Mouse (Mus musculus) adrenal gland, postnatal 10 days (tissue): Measurements from ENCODE around the gene Sike1. TPM values are rescaled to one million over a fixed set of nuclear protein-coding genes. Genes with fewer than 3 reads are reported as not detected.
A peak's percentile ranks its signal among the peaks of the same experiment; 100 is the strongest.

ENCODE experiments used
- DNase-seq: peaks from one replicate; pipeline ENCODE4 v3.0.0; 2021; ENCODE audit warnings: mixed read lengths
- long read RNA-seq, 2 experiments: library from polyadenylated mRNA; stranded (forward); transcript quantifications; one replicate each; pipeline ENCODE4 v2.0.0; 2021
- total RNA-seq, 2 experiments: library from RNA; stranded (reverse); gene quantifications; 2 replicates each; pipeline ENCODE4 v1.2.3; 2021

The Sike1 gene
- total RNA-seq: 10 to 100 TPM; 66.9 to 90.1 TPM
- long read RNA-seq, experiment 1, full-length matches to known transcripts: 45 of 53 reads
- long read RNA-seq, experiment 1, partial matches to known transcripts: 6 of 53 reads
- long read RNA-seq, experiment 1, other reads (novel, unspliced or antisense): 2 of 53 reads
- long read RNA-seq, experiment 2, full-length matches to known transcripts: 21 of 28 reads
- long read RNA-seq, experiment 2, partial matches to known transcripts: 4 of 28 reads
- long read RNA-seq, experiment 2, other reads (novel, unspliced or antisense): 3 of 28 reads

DNA sequence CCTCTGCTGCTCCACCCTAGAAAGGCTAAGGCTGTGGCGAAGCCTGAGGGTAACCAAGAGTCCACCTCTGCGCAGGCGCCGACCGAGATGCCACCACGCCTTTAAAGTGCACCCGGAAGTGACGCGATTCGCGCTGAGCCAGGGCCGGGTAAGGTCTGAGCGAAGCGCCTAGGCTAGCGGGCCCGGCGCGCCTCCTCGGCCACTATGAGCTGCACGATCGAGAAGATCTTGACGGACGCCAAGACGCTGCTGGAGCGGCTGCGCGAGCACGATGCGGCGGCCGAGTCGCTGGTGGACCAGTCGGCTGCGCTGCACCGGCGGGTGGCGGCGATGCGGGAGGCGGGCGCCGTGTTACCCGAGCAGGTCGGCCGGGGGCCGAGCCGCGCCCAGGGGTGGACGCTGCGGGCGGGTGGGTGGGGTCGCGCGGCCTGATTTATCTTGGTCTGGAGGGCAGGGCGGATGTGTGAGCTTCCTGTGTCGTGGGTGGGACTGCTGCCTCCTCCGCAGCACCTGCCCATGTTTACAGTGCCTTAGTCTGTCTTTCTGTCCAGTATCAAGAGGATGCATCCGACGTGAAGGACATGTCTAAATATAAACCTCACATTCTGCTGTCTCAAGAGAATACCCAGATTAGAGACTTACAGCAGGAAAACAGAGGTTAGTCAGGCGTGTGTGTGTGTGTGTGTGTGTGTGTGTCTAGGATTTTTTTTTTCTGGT lies at the start of gene Sike1:
Gene Sike1 (plus strand): TSS at position 104 of the 717 bp plus-strand sequence.
- peak; percentile 96 for DNase-seq

GRCm38 (mm10) chr3:102946312-102946711 lies 49.2 kb upstream of the Sike1 start:
- DNase-seq: no peak

DNA sequence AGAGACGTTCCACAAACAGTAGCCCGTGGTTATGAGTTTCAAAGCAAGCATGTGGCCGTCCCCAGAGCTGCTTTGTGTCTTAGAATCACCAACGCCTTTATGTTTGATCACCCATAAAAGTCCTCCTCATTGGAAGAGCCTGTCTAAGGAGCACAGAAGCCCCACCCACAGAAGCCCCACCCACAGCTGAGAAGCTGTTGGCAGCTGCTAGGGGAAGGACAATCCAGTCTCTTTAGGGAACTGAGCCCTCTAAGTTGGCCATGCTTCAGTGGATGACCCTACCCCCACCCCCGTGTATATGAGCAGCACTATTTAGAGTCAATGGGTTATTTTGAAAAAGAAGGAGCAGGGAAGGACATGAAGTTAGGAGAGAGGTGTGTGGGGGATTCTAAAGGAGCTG lies 48.6 kb upstream of the Sike1 start:
- DNase-seq: no peak

- no peak for DNase-seq
Measured at GRCm38 (mm10) chr3:102954476-102954875, 41.0 kb upstream of the Sike1 start.

DNA sequence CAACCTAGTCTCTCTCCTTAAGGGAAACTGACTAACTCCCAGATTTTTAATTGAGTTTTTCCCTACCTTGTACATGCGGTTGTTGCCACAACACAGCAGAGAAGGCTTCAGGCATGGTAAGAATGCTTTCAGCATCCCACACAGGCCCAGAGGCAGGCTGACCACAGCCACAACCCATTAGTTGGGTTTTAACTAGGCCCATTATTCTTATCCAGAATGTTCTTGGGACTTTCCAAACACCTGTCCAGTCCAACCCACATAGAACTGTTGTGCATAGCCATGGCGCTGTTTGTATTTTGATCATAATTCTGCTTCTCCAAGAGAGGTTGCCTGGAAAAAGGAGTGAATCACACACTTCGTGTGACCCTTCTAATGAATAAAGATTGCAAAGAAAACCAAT lies 40.4 kb upstream of the Sike1 start:
- no peak for DNase-seq

DNA sequence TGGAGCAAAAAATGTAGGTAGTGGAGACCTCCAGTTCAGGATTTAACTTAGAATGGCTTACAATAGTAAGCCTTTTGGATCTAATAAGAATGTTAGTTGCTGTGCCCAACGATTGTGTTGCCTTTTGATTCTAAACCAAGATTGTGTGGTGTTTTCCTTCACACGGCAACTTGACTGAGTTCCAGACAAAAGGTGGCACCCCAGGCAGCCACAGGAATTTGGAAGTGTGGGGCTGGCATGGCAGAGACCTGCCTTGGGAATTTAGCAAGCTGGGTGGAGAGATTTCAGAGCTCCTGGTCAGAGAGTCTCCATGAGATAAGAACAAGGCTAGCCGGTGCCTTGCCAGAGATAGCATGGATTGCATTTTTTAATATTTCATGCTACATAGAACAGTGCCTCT lies 39.9 kb upstream of the Sike1 start:
- no peak for DNase-seq

DNA sequence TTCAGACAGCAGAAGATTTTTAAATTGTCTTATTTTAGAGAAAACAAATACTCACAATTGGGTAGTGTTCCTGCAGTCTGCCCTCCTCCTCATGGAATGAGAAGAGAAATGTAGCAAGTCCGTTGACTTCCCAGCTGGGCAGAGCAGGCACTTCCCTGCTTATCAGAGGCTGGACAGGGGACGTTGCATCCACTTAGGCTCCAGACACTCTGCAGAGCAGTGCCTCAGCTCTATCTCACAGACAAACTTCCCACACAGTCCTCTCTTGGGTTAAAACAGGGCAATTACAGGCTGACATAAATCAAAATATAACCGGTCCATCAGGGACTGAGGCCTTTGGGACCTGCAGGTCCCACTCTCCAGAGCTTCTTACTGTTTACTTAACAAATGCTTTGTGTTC lies 31.5 kb upstream of the Sike1 start, which contains the start of gene Nr1h5:
Gene Nr1h5 (minus strand): TSS at position 101 of the 400 bp plus-strand sequence.
- DNase-seq: no peak

DNA sequence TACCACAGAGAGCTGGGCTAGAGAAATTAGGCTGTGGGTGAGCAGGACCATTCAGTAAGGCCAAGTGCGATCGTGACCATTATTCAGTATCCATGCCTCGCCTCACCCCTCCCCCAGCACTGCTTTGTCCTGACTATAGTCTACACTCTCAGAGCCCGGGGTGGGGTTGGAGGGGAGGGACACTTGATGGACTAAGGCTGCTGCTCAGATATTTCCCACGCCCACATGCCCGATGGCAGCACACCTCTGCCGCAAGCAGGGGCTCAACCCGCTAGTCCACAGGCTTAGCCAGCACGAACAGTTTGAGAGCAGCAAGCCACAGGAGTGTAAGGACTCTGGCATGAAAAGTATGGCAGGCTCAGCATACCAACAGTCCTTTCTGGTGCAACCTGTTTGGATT lies 25.4 kb upstream of the Sike1 start:
- no peak for DNase-seq

DNA sequence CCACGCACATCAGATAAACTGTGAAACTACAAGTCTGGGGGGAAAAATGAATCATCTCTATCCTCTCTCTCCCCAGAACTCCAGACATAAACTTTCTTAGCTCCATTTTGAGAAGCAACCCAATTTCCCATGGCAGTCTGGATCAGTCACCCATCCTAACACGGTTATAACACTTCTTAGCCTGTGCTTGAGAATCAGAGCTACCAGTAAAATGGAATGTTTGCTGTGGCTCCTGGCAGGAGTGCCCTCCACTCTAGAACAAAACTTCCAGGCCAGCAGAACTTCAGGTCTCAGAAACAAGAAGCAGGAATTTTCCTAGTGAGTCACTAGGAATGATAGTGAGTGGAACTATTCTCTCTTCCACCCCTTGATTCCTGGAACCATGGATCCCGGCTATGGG lies 25.0 kb upstream of the Sike1 start:
- no peak for DNase-seq

GRCm38 (mm10) chr3:102976906-102977305 lies 18.6 kb upstream of the Sike1 start:
- no peak for DNase-seq

DNA sequence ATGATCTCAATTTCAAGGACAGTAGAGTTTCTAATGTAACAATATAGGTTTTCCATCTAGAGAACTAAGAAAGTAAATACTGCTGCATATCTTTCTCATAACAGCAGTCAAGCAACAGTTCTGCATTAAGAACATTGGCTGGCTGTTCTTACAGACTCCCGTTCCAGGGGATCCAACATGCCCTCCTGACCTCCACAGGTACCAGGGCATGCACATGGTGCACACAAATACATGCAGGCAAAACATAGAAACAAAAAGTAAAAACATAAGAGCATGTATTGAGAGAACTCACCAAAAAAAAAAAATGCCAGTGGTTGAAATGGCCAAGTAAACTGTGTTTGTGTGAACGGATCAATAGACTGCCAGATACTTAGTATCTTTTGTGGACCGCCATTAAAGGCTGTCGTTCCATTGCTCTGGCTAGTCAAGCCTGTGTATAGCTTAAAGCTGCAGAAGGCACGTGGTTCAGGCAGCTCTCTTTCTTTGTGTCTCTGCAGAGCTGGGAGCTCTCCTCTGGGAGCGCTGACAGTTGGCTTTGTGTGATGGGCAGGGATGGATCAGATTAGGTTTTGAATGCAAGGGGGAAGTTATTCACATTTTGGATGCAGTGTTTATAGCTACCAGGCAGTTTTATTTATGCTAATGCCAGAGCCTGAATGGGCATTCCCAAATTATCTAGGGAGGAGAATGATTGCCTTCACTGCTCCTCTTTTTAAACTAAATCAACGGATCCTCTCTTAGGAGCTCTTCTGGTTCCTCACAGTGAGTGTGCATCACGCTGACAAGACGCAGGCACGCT lies 15.8 kb upstream of the Sike1 start:
- DNase-seq: no peak

DNA sequence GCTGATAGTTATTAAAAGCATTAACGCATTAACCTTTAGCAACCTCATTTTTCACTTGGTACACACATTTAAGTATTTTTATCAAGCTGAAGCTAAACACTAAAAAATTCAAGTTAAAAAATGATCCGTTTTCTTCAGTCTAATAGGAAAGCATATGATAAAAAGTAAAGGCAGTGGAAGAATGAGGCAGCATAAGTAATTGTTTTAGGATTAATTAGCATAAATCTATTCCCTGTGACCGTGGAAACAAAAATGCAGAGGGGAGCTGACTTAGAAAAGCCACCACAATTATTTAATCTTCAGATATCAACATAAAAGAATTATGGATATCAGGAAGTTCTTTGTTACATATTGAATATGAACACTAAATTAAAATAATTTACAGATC lies 15.2 kb upstream of the Sike1 start:
- no peak for DNase-seq

DNA sequence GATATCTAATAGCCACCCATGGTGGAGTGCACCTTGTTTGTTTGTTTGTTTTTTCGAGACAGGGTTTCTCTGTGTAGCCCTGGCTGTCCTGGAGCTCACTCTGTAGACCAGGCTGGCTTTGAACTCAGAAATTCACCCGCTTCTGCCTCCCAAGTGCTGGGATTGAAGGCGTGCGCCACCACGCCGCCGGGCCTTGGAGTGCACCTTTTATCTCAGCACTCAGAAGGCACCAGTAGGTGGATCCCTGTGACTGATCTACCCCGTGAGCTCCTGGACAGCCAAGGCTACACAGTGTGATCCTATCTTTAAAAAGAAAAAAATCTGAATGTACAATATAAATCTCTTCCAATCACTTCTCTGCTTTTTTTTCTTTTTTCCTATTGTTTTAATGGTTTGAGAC lies 4.5 kb upstream of the Sike1 start:
- DNase-seq: no peak

GRCm38 (mm10) chr3:102992936-102993335 lies 2.6 kb upstream of the Sike1 start:
- DNase-seq: no peak

DNA sequence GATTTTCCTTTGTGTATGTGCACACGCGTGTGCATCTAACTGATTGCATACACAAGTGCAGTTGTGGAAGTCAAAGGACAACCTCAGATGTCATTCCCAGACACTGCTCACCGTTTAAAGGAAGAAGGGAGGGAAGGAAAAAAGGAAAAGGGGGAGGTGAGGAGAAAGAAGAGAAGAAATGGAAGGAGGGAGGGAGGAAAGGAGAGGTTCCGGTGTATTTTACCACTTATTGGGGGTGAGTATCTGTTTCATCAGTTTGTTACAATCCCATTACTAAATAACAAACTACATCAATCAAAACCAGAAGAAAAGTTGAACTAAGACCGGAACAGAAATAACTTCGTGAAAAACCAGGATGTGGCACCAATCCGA lies 289 bp upstream of the Sike1 start:
- DNase-seq: no peak

DNA sequence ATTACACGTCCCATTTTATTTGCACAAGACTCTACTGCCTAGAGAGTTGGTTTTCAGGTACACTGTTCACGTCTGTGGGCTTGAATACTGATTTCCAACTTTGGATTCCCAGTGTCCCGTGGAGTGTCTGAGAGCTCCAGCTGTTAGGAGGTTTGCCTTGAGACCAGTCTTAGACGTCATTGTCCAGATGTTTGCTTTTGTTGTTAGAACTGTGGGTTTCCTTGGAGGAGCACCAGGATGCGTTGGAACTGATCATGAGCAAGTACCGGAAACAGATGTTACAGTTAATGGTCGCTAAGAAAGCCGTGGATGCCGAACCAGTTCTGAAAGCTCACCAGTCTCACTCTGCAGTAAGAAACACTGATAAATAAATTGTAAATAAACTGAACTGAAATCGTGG lies 1.5 kb downstream of the Sike1 start:
- DNase-seq: no peak

- DNase-seq: no peak
Measured at GRCm38 (mm10) chr3:102997591-102997990, 2.1 kb downstream of the Sike1 start.

GRCm38 (mm10) chr3:103001595-103001994 lies 6.1 kb downstream of the Sike1 start:
- no peak for DNase-seq

DNA sequence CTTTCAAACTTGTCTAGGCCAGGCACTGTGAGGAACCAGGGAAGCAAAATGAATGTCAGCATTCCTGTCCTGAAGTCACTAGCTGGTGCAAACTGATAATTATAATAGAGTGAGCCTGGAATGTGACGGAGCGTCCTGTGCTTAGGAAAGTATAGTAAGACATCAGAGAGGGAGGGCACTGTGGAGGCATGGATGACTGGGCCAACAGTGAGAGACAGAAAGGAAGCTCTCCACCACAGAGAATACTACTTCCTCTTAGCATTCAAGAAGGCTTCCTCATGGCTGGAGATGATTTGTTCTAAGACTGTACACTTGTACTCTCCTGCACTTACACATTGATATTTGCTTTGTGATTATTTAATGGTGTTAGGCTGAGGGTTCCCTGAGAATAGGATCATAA lies 21.8 kb downstream of the Sike1 start:
- no peak for DNase-seq

DNA sequence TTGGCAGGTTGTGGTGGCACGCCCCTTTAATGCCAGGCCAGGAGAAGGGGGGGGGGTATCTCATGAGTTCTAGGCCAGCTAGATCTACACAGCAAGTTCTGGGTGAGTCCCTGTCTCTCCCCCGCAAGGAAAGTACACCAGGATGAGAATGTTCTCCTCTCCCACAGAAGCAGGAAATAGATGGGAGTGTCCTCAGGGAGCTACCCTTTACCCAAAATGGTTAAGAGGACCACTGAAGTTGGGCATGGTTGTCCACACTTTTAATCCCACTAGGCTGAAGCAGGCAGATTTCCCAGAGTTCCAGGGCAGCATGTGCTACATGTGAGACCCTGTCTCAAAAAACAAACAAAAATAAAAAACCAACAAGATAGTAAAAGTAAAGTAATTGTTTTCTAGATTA lies 24.0 kb downstream of the Sike1 start:
- no peak for DNase-seq

- peak; percentile 97 for DNase-seq
Measured at GRCm38 (mm10) chr3:103020249-103020942, 24.9 kb downstream of the Sike1 start, which contains the start of gene Csde1. Gene Csde1 (plus strand): TSS chr3:103020426.

DNA sequence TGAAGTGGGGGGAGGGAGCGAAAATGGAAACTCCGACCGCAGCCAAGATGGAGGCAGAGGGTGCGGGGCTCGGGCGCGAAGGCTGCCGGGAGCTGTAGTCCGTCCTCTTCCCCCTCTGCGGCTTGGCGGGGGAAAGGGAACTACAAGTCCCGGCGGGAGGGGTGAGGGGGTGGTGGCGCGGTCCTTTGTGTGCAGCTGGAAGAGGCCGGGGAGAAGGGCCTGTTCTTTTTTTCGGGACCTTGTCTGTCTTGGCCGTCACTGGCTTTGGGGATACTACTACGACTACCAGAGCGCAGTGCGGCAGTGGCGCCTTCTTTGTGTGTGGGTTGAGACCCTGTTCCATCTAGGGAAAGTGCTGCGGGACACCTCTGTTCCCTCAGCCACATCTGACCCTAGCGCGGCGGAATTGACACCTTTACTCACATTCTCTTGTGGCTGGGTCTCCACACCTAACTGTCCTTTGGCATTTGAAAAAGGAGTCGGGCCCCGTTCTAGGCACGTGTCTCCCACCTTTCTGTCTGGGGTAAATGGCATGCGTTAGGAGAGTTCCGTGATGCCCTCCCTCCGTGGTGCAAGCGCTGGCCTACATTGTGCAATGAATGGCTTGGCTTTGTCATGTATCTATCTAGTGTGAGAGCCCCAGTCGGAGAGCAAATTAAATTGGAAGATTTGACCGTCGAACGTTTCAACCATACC lies 25.6 kb downstream of the Sike1 start:
- DNase-seq: peak; percentile 93
